Mouse (Mus musculus) CH12F3 (cell line): ENCODE measurements around the gene Spsb1.

Source experiments
- in situ Hi-C: fragments of 300-500 bp; cut with MboI; formaldehyde crosslinking; loops from 2 replicates; pipeline ENCODE4 v1.14.3; 2020; ENCODE audit warnings: low sequenced_read_pairs

Gene Spsb1

DNA sequence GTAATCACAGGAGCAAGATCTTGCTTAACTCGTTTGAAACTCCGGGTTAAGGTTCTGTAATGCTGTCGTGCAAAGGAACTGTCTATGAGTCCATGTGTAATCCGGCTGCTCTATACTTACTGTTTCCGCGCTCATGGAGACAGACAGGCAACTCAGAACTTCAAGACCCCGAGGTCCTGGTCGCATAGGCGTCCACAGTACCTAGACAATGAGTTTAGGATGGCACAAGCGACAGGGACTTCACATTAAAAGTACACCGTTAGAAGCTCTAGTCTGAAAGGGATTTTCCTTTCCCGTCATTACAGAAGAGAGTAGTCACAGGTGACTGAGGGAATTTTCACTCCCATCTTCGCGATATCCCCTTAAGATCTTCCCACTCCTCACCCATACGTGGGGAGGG lies 788 bp upstream of the Spsb1 start:
- in situ Hi-C loops: no loop called here

- in situ Hi-C loops: no loop called here
Measured at GRCm38 (mm10) chr4:149953621-149954481, 992 bp downstream of the Spsb1 start.

DNA sequence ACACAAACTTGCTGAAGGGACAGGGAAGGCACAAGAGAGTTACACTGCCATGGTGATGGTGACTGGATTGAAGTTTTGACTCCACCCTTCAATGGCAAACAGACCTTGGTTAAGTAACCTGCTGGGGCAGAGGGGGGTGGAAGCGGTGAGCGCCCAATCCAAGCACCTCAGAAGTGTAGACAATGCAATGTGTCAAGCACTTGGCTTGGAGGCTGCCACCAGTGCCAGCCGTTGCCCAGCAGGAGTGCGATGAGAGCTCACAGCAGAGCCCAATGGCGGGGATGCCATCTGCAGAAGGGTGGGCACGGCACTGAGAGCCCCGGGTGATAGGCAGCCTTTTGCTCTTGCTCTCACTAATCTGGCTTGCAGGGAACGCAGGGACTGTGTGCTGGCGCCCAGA lies 2.6 kb downstream of the Spsb1 start:
- in situ Hi-C loops: no loop called here

DNA sequence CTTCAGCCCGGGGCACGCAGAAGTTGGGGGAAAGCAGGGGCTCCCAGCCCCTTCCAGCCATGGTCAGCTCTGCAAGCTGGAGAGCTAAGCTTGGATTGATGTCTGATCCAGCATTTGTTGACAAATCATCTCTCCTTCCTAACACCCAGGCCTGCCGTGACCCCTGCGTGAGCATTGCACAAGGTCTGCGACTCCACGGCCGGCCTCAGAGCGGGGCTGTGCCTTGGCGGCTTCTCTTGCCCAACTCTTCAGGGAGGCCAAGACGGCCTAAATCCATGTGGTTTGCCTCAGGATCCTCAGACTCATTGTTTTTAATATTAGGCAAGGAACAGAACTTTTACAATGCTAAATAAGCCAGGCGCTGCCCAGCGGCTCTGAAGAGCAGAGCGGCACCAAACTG lies 3.6 kb downstream of the Spsb1 start:
- in situ Hi-C loops: no loop called here

DNA sequence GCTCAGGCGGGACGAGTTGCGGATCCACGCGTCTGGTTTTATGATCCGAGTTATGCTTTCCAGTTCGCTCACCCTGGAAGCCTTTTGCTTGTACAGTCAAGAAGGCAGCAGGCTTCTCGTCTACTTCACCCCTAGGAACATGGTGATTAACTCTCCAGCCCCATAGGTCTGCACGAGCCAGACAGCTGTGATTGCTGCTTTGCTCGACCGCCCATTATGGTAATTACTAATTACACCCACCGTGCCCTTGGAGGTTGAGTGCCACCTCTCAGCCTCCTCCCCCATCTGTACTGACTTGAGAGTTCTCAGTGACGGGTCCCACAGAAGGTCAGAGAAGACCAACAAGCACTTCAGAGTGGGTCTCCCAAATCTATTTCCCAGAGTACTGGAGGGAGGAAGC lies 5.2 kb downstream of the Spsb1 start:
- in situ Hi-C loops: no loop called here

DNA sequence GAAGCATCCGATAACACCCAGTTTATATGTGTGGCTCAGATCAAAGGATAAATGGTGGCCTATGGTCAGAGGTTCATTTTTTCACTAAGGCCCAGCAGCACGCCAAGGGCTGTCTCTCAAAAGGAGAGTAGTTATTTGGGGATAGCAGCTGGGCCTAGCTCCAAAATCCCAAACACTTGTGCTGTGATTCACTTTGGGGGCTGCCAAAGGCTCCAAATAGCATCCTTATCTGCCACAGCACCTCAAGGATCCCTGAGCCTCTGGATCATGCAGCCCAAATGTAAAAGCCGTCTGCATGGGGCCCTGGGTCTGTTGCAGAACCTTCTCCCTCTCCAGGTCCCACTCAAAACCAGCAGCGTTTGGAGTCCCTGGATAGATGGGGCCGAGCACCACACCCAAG lies 6.7 kb downstream of the Spsb1 start:
- in situ Hi-C loops: no loop called here

- in situ Hi-C loops: no loop called here
Measured at GRCm38 (mm10) chr4:149947396-149947795, 7.4 kb downstream of the Spsb1 start.

DNA sequence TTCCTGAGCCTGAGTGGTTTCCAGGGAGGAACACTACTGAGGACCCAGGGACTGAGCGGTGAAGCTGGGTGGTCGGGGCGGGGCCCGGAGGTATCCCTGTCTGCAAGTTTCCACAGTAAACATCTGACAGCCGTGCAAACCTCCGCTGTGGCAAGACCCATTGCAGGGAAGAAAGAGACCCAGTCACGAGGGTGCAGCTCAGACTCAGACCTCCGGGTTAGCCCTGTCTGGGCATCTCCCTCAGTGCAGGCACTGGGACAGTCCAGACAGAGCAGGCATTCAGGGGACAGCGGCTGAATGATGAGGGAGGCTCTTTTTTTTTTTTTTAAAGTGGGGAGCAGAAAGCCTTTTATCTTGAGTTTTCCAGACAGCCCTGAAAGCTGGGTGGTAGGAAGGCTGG lies 9.6 kb downstream of the Spsb1 start:
- in situ Hi-C loops: no loop called here

- in situ Hi-C loops: no loop called here
Measured at GRCm38 (mm10) chr4:149944214-149944613, 10.6 kb downstream of the Spsb1 start.

DNA sequence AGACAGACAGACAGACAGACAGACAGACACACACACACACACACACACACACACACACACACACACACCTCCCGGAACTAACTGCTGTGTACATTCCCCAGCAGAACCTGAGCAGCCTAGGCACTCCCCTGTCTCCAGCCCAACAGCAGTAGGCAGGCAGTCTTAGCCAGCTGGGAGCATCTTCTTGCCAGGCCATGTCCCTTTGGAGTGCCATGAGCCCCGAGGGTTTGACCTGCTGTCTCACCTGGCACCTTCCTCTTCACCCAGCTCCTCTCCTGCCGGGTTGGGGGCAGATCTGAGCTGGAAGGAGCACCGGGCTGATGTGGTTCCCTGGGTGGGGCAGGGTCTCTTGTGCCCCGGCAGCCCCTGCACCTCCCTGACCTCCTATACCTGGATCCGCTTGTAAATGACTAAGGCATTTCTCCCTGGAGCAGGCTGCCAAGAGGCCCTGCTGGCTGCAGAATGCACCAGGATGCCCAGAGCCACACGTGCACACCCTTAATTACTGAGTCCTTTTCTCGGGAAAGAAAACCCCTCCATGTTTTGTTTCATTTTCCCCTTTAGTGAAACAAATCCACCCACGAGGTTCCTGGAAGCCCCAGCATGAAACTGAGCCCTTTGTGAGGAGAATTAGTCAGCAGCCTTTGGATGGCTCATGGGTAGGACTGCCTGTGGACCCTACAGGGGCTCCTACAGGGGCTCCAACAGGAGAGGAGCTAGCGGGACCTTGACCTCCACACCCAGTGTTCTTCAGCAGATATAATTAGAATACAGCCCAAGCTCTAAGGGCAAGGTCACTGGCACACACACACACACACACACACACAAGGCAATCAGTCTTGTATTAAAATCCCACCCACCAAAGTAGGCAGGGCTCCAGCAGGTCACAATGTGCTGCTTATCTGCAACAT lies 11.8 kb downstream of the Spsb1 start:
- in situ Hi-C loops: no loop called here

DNA sequence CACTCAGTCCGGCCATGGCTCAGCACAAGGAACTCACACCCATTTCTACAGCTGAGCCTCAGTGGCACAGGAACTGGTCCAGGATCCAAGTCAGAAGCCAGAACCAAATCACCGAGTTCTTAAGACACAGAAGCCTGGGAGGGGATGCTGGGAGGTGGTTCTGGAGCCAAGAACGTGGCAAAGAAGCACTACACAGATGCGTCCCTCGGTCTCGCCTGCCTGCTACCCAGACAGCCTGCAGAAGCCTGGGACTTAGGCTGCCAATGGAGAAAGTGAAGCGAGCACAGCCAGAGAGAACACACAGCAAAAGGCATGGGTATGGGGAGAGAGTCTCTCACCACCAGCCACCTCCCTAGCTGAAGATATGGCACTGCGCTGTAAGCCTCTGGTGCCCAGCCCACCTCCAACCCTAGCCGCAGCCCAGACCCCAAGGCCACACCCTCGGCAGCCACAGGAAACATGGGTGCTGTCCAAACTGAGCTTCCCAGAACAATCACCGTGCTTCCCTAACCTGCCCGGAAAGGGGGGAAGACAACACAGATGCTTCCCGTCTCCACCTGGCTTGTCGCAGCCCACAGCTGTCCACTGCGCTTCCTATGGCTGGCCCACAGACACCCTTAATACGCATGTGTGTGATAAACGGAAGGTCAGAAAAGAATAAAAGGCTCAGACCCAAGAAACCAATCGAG lies 13.6 kb downstream of the Spsb1 start:
- in situ Hi-C loops: no loop called here

- in situ Hi-C loops: no loop called here
Measured at GRCm38 (mm10) chr4:149938701-149939100, 16.1 kb downstream of the Spsb1 start.

DNA sequence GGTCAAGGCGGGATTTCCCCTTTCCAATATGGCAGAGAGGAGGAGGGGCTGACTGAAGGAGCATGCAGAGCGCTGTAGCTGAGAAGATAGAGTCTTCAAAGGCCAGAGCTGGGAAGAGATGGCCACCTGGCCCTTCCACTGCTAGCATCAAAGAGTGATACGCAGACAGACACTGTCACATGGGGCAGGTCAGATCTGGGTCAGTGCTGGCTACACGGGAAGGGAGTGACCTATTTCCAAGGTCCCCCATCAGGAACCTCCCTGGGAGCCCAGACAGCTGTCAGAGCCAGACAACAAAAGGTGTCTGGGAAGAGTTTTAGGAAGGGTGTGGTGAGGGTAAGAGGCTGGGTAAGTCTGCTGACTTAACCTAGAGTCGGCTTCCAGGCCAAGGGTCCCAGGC lies 17.9 kb downstream of the Spsb1 start:
- in situ Hi-C loops: no loop called here

GRCm38 (mm10) chr4:149935470-149935869 lies 19.4 kb downstream of the Spsb1 start:
- in situ Hi-C loops: no loop called here

DNA sequence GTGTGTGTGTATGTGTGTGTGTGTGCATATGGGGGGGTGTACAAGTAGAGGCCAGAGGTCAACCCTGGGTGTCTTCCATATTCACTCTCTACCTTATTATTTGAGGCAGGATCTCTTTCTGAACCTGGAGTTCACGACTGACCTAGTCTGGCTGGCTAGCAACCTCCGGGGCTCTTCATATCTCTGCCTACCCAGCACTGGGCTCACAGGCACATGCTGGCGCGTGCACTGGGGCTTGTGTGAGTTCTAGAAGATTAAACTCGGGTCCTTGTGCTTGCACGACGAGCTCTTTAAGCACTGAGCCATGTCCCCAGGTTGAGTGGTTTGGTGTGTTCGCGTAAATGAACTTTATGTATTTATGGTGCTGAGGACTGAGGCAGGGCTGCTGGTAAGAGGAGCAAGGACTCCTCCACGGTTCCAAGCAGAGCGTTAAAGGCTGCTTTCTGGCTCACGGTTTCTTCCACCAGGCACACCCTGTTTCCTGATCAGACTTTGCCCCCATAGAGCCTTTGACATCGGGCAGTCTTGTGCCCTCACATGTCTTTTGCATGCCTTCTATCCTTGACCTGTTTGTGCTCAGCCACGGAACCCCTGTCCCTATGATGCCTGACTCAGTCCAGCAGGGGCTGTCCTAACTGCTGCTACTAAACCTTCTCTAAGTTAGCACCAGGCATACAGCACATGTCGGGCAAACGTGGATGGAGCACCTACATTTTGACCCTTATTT lies 21.2 kb downstream of the Spsb1 start:
- in situ Hi-C loops: no loop called here

- in situ Hi-C loops: no loop called here
Measured at GRCm38 (mm10) chr4:149933025-149933424, 21.8 kb downstream of the Spsb1 start.

GRCm38 (mm10) chr4:149932108-149932815 lies 22.6 kb downstream of the Spsb1 start:
- in situ Hi-C loops: no loop called here

DNA sequence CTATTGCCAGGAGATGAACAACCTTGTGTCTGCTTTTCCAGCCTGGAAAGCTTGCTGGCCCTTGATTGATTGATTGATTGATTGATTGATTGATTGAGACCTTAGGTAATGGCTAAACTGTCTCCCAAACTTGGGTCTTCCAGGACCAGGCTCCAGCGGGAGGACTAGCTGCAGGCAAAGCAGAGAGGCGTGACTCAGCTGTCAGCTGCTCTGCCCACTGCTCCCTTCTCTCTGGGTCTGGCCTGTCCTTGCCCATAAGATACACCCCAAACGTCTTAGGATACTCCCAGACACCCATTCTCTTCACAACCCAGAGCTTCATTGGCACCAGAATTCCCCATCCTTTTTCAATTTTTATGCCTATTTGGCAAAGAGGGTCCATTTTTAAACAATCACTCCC lies 24.1 kb downstream of the Spsb1 start:
- in situ Hi-C loops: no loop called here

- in situ Hi-C loops: no loop called here
Measured at GRCm38 (mm10) chr4:149923014-149923413, 31.8 kb downstream of the Spsb1 start.

GRCm38 (mm10) chr4:149922121-149922718 lies 32.6 kb downstream of the Spsb1 start:
- in situ Hi-C loops: no loop called here
